Mouse (Mus musculus) kidney, postnatal 25 days (tissue): ENCODE measurements at regions not wholly inside any gene's neighbourhood (a gene's known extent, or its start where the extent isn't known, plus 50 kb on each side); places are given as distances from the start of the nearest gene placed in this dataset.

ENCODE experiments used
- DNase-seq, 2 experiments: peaks; one replicate each; pipeline ENCODE4 v3.0.0; 2021; ENCODE audit warnings: mixed read lengths in 2 of 2

DNA sequence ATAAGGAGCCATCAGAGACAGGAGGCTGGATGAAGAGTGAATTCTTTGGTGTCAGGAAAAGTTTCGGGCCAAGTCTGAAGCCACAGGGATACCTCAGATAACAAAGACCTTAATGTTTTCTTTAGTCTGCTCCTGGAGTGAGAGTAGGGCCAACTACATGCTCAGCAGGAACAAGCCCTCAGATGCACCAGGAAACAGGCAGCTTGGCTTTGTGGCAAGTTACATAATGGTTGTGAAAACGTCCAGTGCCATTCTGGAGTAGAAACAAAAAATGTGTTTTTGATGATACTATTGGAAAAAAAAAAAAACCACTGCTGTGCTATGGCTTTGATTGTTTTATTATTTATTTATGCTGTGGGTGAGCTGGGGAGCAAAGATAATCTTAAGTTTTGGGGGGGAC lies 452.2 kb upstream of the Mon1b start:
- no peak for DNase-seq

- no peak for DNase-seq
Measured at GRCm38 (mm10) chr8:113190537-113190936, 444.9 kb upstream of the Mon1b start.

DNA sequence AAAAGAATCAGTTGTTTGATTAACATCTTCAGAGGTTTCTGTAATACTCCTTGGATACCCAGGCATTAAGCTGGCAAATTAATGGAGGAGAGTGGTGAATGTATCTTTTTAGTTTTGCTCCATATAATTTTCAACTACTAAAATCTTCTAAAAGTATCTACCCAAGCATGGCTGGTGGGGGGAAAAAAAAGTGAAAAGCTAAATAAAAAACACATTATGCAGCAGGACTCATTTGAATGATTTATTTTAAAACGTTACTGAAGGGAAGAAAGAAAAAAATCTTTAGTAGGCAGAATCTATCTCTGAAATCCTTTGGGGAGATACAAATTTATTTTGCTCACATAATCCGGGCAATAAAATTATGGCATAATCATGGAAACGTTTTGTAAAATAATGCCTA lies 443.9 kb upstream of the Mon1b start:
- DNase-seq: no peak
